Mouse (Mus musculus) kidney, postnatal 14 days (tissue): ENCODE measurements around the gene 4930432M17Rik.

ENCODE experiments used
- DNase-seq: peaks from one replicate; pipeline ENCODE4 v3.0.0; 2022; ENCODE audit warnings: mixed read lengths

4930432M17Rik gene

DNA sequence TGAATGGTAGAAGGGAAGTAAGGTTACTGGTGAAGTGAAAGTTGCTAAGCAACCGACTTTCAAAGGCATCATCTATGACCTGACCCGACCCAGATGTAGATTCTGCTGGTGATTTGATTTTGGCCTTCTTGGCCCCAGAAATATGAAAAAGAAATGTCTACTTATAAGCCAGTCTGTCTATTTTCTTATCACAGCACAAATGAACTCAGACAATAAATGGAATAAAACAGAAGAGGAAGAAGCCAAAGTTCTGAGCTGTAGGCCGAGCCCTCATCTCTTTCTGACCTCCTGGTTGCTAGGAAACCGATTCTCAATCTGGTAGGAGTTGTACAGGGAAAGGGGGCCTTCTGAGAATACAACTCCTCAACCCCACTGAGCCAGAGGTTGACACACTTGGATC is at the start of gene 4930432M17Rik:
Gene 4930432M17Rik (plus strand): TSS at position 301 of the 400 bp plus-strand sequence.
- no peak for DNase-seq

DNA sequence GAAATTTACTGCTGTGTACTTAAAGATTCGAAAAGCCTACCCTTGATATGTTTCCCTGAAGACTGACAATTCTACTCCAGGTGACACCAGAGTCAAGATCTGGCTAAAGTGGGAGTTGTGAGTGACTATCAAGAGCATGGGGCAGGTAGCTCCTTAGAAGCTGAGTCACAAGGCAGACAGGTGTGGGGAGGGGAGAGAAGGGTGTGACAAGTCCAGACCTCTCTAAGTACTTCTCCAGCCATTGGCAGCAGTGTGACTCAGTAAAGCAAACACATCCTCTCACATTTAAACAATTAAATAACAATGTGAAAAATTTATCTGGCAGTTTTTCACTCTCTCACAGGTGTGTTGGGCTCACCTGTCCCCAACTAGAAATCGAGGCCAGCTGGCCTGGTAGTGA is 44.9 kb upstream of the 4930432M17Rik start:
- no peak for DNase-seq

DNA sequence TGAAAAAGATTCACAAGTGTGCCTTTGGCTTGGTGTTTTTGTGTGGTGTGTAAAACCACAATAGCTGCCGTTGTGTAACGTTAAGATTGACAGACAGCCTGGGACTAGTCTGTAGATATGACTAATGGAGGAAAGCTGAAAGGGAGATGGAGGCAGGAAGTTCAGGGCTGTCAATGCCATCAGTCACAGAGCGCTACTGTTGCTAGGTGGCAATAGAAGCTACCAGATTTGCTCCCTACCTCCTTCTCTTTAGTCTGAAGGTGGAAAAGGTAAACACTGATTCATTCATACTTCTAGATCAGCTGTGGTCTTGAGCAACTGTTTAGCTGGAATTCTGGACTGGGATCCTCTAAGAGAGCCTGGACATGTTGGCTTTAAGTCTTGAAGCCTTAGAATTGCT is 44.3 kb upstream of the 4930432M17Rik start:
- no peak for DNase-seq

DNA sequence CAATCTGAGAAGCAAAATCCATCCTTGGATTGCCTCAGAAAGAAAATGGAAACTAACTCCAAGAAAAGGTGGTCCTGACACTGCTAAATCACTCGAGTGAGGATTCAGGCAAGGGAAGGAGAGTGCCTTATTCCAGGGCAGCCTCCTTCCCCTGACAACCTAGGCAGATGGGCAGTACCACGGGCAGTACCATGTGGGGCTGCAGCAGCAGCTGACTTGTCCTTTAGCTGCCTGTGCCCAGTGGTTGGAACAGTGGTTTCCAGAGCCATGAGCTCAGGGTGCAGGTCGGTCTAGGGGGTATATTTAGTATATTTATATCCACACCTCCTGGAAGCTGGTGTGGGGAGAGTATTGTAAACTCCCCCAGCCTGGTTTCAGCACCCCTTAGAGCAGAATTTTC is 42.3 kb upstream of the 4930432M17Rik start:
- DNase-seq, result no peak

DNA sequence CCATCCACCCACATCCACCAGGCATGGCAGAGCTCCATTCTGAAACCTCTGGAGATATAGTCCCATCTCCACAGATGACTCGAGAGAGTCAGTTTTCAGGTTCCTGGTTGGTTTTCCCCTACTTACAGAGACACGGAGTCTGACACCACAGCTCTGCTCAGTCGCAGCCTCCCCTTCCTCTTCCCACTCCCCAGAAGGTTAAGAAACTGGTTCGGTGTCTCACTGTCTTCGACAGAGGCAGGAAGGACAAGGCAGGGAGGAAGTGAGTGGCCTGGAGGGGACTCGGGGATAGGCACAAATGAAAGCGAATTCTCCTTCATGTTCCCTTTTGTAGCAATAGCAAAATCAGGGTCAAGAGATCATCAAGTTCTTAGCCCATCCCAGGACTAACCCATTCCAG is 39.9 kb upstream of the 4930432M17Rik start:
- no peak for DNase-seq

DNA sequence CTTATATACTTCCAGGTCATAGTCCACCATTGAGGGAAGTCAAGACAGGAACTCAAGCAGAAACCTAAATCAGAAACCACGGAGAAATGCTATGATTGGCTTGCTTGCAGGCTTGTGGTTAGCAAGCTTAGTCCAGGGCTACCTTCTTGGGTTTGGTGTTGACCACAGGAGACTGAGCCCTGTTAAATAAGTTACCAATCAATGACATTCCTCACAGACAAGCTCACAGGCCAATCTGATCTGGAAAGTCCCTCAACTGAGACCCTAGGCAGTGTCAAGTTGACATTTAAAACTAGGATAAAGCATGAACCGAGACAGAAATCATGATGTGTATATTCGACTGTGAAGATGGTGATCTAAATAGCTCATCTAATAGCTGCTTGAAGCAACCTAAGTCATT is 35.6 kb upstream of the 4930432M17Rik start:
- peak; percentile 13 for DNase-seq

DNA sequence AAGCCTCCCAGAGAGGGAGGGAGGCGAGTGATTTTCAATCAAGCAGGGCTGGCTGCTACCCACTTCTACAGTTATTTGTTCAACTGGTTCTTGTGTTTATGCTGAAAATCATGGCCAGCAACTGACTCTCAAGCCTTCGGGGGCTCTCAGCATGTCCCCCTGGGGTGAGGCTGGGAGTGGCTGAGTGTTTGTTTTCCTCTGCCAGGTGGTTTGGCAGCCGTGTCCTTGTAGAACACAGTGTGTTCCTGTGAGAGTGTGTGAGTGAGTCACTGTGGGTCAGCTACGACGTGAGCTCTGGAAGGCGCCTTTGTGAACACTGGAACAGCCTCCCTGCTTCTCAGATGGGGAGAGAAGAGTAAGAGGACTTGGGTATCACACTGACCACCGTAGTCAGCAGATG is 35.1 kb upstream of the 4930432M17Rik start:
- DNase-seq, result no peak

DNA sequence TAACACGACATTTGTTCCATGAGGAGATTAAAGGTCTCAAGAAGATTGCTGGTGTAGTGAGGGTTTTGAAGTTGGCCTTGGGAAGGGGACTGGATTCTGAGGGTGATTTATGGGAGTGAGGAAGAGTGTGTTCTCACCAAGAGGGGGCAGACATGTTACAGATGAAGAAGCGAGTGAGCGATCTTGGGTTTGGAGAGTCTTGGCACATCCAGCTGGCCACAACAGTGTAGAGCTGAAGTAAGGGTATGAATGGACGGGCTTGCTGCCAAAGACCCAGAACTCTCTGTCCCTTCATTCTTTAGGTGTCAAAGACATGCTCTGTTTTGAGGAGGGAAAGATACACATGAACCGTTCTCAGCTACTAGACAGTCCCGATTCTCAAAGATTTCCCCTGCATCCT is 34.2 kb upstream of the 4930432M17Rik start:
- peak; percentile 41 for DNase-seq

DNA sequence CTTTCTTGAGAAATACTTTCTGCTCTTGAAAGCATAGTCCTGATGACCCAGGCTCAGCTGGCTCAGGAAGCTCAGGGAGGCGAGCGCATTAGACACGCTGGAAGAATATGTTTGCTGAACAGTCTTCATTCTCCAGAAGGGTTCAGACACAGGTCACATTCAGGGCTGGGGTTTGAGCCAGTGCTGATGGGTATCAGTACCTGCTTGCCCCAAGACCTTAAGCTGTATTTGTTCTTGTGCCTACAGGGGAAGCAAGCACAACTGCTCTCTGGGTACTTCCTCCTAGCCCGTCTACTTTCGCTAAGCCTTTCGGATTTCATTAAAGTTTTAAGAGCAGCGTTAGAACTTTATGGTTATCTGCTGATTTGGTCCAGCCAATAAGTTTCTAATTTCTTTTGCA is 33.8 kb upstream of the 4930432M17Rik start:
- DNase-seq, result no peak

DNA sequence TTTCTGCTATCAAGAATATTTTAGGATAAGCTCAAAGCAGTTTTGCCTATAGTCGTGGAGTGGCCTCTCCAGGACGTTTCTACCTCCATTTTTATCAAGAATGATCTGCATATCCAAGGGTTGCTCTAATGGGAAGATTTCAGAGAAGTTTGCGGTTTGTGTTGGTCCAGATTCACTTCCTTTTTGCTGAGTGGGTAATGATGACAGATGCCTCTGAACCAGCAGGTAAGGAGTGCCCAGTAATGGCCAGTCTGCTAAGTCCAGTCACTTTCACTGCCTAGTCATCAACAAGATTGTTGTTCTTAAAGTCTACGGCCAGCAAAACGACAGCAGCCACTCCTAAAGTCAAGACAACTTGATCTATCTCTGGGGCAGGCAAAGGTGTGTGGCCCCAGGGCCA is 32.8 kb upstream of the 4930432M17Rik start:
- no peak for DNase-seq

DNA sequence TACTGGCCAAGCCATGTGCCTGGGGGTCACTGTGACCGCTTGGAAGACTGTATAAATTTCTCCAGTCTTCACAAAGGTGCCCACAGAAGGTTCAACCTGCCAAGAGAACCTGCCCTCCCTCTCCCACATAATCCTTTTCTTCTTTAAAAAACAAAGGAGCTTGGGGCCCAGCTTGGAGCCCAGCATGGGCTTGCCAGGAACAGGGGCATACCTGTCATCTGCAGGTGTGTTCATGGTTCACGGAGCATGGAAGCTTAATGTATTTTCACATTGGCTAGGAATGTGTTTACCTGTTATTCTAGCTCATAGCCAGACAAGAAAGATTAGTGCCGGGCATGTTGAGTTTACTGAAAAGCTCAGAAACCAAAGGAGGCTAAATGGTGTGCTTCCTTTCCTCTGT is 32.3 kb upstream of the 4930432M17Rik start:
- DNase-seq, result peak; percentile 34

DNA sequence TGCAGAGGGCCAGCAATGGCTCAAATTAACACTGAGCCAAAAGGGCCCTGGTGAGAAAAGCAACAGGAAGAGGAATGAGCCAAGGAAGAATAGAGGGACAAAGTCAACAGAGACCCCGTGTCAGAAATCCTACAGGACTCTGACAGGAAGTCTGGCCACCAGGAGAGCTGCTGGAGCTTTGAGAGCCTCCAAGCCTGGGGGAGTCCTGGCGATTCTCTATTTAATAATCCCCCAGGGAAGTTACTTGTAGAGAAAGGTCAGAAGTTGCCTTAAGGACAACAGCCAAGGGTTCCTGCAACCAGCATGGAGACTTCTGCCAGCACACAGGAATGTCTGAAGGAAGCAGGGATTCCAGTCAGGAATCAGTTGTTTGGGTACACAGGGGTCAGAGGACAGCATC is 30.0 kb upstream of the 4930432M17Rik start:
- peak; percentile 24 for DNase-seq

DNA sequence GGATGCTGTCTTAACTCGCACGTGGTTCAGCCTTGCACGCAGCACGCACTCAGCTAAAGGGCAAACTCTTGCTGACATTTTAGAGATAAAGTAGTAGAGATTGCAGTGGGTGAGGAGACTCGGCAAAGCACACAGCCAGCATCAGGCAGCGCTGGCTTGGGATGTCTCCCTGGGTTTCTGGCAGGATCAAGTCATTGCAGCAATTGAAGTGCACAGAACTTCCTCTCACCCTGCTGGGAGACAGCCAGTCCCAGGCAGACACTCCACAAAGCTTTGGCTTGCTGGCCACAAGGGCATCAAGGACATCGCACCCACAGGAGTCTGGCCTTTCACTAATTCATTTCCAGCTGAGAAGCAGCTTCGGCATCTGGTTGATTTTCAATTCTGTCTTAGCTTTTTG is 27.3 kb upstream of the 4930432M17Rik start:
- DNase-seq, result peak; percentile 52

DNA sequence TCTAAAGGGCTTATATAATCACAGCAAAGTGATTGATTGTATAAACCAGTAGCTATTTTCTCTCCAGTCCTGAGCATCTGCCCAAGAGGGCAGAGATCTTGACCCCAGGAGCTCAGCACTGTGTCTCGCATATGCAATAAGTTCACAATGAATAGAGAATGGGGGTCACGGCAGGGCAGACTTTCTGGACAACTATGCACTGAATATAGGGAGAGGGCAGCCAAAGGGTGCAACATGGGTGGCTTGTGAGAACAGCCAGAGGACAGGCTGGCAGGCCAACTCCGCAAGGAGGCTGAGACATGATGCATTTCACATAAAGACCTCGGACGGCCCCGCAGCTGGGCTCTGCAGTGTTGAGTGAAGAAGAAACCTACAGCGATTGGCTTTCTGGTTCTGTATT is 25.1 kb upstream of the 4930432M17Rik start:
- peak; percentile 24 for DNase-seq

DNA sequence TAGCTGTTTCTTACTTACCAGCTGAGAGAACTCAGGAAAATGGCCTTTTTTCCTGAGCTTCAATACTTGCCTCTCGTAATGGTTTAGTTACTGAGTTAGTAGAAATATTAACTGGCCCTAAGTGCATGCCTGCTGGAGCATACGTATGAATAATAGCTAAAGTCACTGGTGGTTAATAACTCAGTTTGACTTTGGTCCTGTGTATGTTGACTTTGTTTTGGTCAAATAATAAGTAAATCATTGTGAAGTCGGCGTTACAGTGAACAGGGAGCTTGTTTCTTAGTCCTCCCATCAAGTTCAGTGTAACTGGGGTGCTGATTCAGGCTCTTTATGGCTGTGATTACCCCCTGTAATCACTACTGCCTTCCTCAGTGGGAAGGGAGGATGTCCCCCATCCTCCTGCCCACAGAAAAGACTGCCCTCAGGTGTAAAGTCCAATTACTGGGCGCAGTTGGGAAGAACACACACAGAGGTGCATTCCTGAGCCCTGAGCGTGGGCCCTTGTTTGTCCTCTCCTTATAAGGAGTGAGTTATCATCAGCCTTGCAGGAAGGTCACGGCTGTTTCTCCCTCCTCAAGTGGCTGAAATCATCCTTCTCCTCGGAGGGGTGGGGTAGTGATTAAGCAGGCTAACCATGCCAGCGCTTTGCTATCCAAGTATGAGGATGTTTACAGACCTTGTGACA is 24.1 kb upstream of the 4930432M17Rik start:
- DNase-seq, result peak; percentile 71

DNA sequence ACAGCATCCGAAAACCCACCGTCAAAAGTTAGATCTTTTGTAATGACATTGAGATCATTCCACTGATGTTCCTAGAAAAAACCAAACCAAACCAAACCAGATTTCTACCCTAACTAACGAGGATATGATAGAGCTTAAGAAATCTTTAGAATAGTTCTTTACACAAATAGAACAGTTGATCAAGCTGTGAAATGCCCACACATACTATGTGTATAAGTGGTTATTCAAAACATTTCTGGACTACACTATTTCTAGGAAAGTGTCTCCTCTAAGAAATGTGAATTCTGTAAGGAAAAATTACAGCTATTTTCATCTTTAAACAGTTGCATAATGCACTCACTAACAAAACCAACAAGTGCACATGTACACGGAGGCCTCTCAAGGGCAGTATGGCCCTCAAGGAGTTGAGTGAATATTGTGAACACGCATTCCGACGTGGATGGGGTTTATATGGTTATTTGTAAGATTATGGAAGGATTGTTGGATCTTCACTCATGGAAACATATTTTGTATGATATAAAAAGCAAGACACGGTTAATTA is 22.3 kb upstream of the 4930432M17Rik start:
- DNase-seq, result no peak

DNA sequence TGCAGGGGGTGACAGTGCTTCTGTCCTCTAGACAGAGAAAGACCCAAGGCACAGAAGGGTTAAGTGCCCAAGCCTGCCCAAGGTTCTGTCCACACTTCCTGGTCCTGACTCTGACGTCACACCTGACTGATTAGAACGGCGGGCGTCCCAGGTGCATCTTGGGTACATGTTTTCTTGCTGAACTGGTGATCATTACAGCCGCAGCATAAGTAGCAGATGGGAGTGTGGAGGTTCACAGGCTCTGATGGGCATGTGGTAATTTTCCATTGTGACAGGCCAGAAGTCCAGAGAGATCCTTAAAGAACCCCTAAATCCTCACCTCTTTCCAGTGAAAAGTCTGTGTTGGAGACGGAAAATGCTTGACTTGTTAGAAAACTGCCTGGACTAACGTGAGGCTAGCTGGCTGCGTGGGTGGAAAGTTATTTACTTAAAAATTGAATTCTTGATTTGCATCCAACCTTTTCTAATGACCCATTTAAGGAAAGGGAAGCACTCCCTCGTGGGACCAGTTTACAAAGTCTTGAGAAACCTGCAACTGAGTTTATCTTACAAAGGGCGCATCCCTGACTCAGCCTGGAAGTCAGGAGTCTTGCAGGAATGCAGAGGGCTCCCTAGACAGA is 20.4 kb upstream of the 4930432M17Rik start:
- peak; percentile 54 for DNase-seq

DNA sequence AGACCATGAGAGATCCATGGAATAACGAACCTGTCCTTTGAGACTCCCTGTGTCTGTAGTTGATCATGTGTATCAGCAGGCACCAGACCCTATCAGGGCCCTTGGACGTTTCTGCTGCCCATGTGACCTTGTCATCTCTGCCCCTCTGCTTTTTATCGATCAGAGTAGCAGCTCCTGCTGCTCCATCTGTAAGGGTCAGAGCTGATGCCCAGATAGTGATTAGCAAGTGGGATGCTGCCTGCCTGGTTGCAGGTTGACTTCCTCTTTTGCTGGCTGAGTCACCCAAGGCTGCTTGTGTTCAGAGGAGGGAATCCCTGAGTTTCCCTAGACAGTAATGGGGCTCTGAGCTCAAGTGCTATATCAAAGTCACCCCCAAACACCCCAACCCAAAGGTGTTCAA is 18.9 kb upstream of the 4930432M17Rik start:
- no peak for DNase-seq

DNA sequence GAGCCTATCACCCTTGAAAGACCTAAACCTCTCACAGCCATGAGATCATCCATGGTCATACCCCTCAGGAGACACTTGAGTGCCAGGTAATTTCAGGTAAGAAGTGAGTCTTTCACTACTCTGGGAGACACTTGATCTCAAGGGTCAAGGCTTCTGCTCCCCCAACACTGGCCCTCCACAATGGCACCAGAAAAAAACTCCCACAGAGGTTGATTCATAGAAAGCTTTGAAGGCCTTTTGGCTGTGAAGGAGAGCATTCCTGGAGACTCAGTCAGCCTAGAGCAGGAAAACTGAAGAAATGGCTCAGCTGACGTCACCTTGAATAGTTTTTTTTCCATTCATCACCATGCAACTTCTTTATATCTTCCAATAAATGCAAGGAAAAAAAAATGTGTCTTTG is 18.4 kb upstream of the 4930432M17Rik start:
- no peak for DNase-seq

DNA sequence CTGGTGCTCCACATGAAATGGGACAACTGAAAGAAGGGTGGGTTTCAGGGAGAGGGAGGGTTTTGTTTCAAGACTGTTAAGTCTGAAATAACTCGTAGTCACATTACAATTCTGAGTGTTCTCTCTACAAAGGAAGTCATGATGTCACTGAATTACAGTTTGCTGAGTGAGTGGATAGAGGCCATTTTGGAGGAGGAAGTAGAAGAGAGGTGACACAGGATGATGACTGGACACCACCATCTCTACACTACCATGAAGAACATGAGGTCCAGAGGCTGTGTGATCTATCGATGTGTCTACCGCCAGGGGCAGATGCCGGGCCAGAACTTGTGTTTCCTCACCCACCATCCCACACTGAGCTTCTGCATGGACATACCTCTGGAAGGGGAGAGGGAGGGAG is 13.6 kb upstream of the 4930432M17Rik start:
- no peak for DNase-seq

DNA sequence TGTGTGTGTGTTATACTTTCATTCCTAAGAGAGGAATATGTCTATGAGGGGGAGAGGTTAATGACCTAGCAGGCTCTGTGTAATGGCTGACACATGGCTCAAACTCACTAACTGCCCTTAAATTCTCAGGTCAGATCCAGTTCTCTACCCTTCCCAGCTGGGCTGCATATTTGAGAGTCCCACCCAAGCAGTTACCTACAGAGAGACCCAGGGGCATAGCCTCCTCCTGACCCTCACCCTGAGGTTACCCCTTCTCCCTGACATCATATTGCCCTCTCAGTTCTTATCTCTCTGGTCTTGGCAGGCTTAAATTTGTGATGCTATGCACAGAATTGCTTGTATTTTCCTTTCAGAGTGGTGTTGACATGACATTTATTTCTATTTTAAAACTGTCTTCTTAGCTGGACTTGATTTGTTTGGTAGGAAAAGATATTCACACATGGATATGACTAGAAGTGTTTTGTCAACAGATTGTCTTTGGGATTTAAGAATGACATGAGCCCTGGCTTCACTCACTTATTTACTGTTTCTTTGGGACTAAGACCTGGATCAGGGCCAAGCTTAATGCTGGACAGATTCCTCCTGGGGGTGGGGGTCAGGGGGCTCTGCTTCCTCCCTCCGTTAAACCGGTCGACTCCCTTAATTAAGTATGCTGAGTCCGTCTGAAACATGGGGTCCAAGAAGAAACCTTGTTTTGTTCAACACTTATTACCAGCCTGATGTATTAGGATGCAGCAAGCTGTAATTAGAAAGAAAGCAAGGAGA is 7.7 kb upstream of the 4930432M17Rik start:
- DNase-seq, result peak; percentile 34

DNA sequence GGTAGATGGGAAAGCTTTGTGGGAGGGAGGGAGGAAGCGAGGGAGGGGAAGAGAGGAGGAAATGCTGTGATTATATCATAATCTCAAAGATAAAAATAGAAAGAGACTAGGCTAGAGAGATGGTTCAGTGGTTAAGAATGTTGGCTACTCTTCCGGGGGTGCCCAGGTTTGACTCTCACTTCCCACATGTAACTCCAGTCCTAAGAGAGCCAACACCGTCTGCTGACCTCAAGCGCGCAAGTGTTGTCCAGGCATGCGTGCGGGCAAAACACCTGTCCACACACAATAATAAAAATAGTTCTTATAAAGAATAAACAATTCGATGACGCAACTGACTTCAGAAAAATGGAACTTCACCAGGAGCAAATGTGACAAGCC is 7.1 kb upstream of the 4930432M17Rik start:
- DNase-seq, result no peak

DNA sequence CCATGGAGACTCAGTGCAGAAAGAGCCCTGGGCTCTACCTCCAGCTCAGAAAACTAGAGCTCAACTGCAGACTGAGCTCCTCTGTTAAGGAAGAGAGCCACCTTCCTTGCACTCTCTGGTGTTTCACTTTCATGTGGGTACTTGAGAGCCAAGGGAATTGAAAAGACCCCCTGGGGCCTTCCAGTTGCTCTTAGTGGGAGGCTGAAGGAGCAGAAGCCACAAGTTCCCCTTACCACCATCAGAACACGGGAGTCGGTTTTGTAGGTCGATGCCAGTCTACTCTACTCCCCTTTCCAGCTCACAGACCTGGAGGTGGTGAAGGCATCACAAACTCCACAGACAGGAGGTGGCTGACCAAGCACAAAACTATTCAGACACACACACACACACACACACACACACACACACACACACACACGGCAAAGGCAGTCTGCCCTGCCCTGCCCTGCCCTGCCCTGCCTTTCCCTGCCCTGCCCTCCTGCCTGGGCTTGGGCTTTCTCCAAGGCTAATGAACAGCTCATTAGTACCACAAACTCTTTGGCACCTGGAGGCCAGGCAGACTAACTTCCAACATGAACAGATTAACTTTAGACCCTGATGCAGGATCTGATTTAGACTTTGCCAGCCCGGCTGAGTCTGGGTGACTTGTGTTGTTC is 1.7 kb downstream of the 4930432M17Rik start:
- DNase-seq, result peak; percentile 58
